Mouse (Mus musculus) ES-E14 (cell line): Measurements from ENCODE around the gene Grik5. TPM values are rescaled to one million over a fixed set of nuclear protein-coding genes. Genes with fewer than 3 reads are reported as not detected.

Experiments used
- DNase-seq: peaks from one replicate; pipeline ENCODE4 v3.0.0-alpha.2; 2013; ENCODE audit warnings: low read depth, low spot score
- H3K27ac ChIP-seq: 2 replicates; pipeline ENCODE4 v1.5.1; 2012; ENCODE audit warnings: low read depth, mild to moderate bottlenecking, low read length, moderate library complexity, mixed read lengths; ENCODE audit not compliant: poor library complexity, insufficient read depth, severe bottlenecking
- H3K36me3 ChIP-seq: 2 replicates; pipeline ENCODE4 v1.6.1; 2012; ENCODE audit warnings: mild to moderate bottlenecking, low read length, moderate library complexity, mixed read lengths; ENCODE audit not compliant: control insufficient read depth, poor library complexity, insufficient read depth, severe bottlenecking
- H3K4me1 ChIP-seq, 2 experiments: fragments of 150-350 bp in 1 of 2; sonication (generic) in 1 of 2; 2 replicates each; pipeline ENCODE4 v1.6.1; 2012; ENCODE audit warnings: low read length in 2 of 2, mild to moderate bottlenecking in 1 of 2, mixed read lengths in 1 of 2; ENCODE audit not compliant: control insufficient read depth in 2 of 2, insufficient read depth in 2 of 2, poor library complexity in 1 of 2
- H3K4me3 ChIP-seq, 2 experiments: fragments of 150-350 bp in 1 of 2; sonication (generic) in 1 of 2; 2 replicates each; pipeline ENCODE4 v1.5.1; 2012; ENCODE audit warnings: low read length in 2 of 2, low read depth in 1 of 2, mild to moderate bottlenecking in 1 of 2, mixed read lengths in 1 of 2; ENCODE audit not compliant: insufficient read depth in 1 of 2, poor library complexity in 1 of 2, severe bottlenecking in 1 of 2
- H3K9ac ChIP-seq: 2 replicates; pipeline ENCODE4 v1.6.1; 2012; ENCODE audit warnings: low read depth, mild to moderate bottlenecking, low read length, mixed read lengths; ENCODE audit not compliant: poor library complexity, insufficient read depth, severe bottlenecking
- H3K9me3 ChIP-seq: fragments of 150-350 bp; sonication (generic); 2 replicates; pipeline ENCODE4 v1.6.1; 2012; ENCODE audit warnings: low read depth, mild to moderate bottlenecking, low read length; ENCODE audit not compliant: control insufficient read depth, insufficient read depth
- CHD2 ChIP-seq: IDR thresholded peaks from 2 replicates; pipeline ENCODE4 v1.6.1; 2014; ENCODE audit warnings: mild to moderate bottlenecking, low read depth, low read length, inconsistent platforms
- HCFC1 ChIP-seq: IDR thresholded peaks from 2 replicates; pipeline ENCODE4 v1.6.1; 2012; ENCODE audit warnings: low read length, inconsistent platforms, borderline replicate concordance; ENCODE audit not compliant: insufficient read depth
- MAFK ChIP-seq: IDR thresholded peaks from 2 replicates; pipeline ENCODE4 v1.6.1; 2014; ENCODE audit warnings: mild to moderate bottlenecking, low read depth, low read length, inconsistent platforms; ENCODE audit not compliant: insufficient read depth
- ZC3H11A ChIP-seq: IDR thresholded peaks from 2 replicates; pipeline ENCODE4 v1.6.1; 2012; ENCODE audit warnings: low read depth, mild to moderate bottlenecking, inconsistent platforms, low read length, borderline replicate concordance
- ZNF384 ChIP-seq: IDR thresholded peaks from 2 replicates; pipeline ENCODE4 v1.6.1; 2012; ENCODE audit warnings: low read depth, low read length, inconsistent platforms
- in situ Hi-C, 2 experiments: fragments of 600-800 bp; cut with MboI; formaldehyde crosslinking; loops; one replicate each; pipeline ENCODE4 v1.15.1; 2025; ENCODE audit warnings: low sequenced_read_pairs in 2 of 2, inconsistent platforms in 1 of 2; ENCODE audit not compliant: unreplicated experiment in 2 of 2
- total RNA-seq: library from RNA; depleted of rRNA; stranded (reverse); fragments of 300-350 nt; gene quantifications from 2 replicates; pipeline ENCODE4 v1.2.3, GENCODE M21; 2012

Gene Grik5
- total RNA-seq, 1 experiment, result 10.0 TPM

DNA sequence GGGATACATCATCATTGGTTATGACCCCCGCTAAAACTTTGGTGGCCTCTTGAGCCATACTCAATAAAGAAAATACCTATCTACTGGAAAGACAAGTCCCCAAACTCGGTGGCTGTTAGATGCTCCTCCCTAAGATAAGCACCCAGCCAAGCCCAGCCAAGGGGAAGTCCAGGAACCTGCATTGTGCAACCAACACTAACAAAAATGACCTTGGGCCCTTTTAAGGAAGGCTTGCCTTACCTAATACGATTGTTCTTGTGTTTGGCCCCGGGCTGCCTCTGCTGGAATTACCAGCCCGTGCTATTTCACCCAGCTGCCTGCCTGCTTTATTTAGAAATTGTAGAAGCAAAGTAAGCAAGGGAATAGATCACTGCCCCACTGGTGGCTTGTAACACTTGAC, 12.5 kb upstream of the Grik5 start:
- H3K9ac ChIP-seq, result no peak overlapping the region
- in situ Hi-C loops, result no loop called here
- peaks cover 3 to 29% of the 10 kb centered on the region in 2 experiments; a peak in 3 of 4 replicates for H3K4me1 ChIP-seq
- no peak overlapping the region for H3K4me3 ChIP-seq
- H3K27ac ChIP-seq, result no peak overlapping the region
- DNase-seq, result no peak
- no peaks in the 10 kb centered on the region for H3K9me3 ChIP-seq
- TF ChIP-seq ZNF384 (no peak), CHD2 (no peak), HCFC1 (no peak), ZC3H11A (no peak), MAFK (no peak)
- H3K36me3 ChIP-seq, result peaks cover 34% of the 10 kb centered on the region

GRCm38 (mm10) chr7:25082510-25082909, 10.4 kb upstream of the Grik5 start:
- no peak for DNase-seq
- H3K9me3 ChIP-seq, result no peaks in the 10 kb centered on the region
- H3K4me3 ChIP-seq, result no peak overlapping the region
- H3K27ac ChIP-seq, result no peak overlapping the region
- in situ Hi-C loops, result no loop called here
- TF ChIP-seq MAFK (no peak), ZC3H11A (peak; percentile 25; the same call in 1 of the 2 replicates)
- peaks cover 6 to 26% of the 10 kb centered on the region in 2 experiments; a peak in 3 of 4 replicates for H3K4me1 ChIP-seq
- peaks cover 37% of the 10 kb centered on the region for H3K36me3 ChIP-seq
- no peak overlapping the region for H3K9ac ChIP-seq

- Histone ChIP-seq H3K36me3 (peaks cover 37% of the 10 kb centered on the region), H3K4me3 (peak overlapping the region in 1 of 2 experiments; percentile 53; a peak in 2 of 4 replicates), H3K27ac (no peak overlapping the region), H3K4me1 (peaks cover 6 to 25% of the 10 kb centered on the region in 2 experiments; a peak in 3 of 4 replicates), H3K9me3 (no peaks in the 10 kb centered on the region), H3K9ac (peak overlapping the region; percentile 20; the same call in 1 of the 2 replicates)
- in situ Hi-C loops, result no loop called here
- DNase-seq, result no peak
- no peak for TF ChIP-seq CHD2
- no peak for TF ChIP-seq ZC3H11A
- no peak for TF ChIP-seq HCFC1
- TF ChIP-seq ZNF384, result no peak
- TF ChIP-seq MAFK, result no peak
Measured at GRCm38 (mm10) chr7:25080431-25080830, 8.3 kb upstream of the Grik5 start.

DNA sequence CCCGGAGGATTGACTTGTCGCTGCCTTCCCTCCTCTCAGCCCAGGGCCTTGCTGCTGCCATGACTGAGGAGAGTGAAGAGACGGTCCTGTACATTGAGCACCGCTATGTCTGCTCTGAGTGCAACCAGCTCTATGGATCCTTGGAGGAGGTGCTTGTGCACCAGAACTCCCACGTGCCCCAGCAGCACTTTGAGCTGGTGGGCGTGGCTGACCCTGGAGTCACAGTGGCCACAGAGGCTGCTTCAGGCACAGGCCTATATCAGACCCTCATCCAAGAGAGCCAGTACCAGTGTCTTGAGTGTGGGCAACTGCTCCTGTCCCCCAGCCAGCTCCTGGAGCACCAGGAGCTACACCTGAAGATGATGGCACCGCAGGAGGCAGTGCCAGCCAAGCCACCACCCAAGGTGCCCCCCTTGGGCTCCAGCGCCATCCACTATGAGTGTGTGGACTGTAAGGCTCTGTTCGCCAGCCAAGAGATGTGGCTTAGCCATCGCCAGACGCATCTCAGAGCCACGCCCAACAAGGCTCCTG, 7.4 kb upstream of the Grik5 start:
- 0 out of 2 replicates have a peak overlapping the region, but pooled peaks have one; percentile 6 for H3K9ac ChIP-seq
- in situ Hi-C loops, result no loop called here
- no peak overlapping the region; a peak in 1 of 4 replicates for H3K4me3 ChIP-seq
- peaks cover 6 to 25% of the 10 kb centered on the region in 2 experiments; a peak in 3 of 4 replicates for H3K4me1 ChIP-seq
- H3K27ac ChIP-seq, result no peak overlapping the region
- DNase-seq, result no peak
- H3K36me3 ChIP-seq, result peaks cover 37% of the 10 kb centered on the region
- H3K9me3 ChIP-seq, result no peaks in the 10 kb centered on the region
- TF ChIP-seq ZNF384 (no peak), HCFC1 (no peak), ZC3H11A (no peak), MAFK (no peak), CHD2 (no peak)

DNA sequence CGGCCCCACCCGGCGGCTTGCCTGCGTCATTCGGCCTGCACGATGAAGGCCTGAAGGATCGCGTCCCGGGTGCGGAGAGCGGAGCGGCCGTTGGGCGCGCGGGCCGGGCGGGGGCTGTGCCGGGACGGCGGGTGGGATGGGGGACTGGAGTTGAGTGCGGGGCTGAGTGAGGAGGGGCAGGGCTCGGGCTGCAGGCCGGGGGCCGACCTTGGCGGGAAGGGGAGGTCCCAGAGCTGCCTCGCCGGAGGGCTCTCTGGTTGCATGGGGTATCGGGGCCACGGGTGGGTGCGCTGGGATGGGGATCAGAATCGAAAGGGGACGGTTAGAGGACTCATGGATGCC, 5.2 kb upstream of the Grik5 start:
- Histone ChIP-seq H3K36me3 (peaks cover 30% of the 10 kb centered on the region), H3K9ac (peak overlapping the region; percentile 95), H3K27ac (peak overlapping the region; percentile 85), H3K9me3 (no peaks in the 10 kb centered on the region), H3K4me1 (peaks cover 6 to 37% of the 10 kb centered on the region in 2 experiments; a peak in 3 of 4 replicates), H3K4me3 (peak overlapping the region; percentile 99)
- TF ChIP-seq MAFK, result no peak
- no peak for TF ChIP-seq ZC3H11A
- no peak for TF ChIP-seq ZNF384
- no peak for TF ChIP-seq CHD2
- no peak for TF ChIP-seq HCFC1
- in situ Hi-C loops, result no loop called here
- DNase-seq, result no peak
